Mouse (Mus musculus) heart, adult 9 months (tissue): ENCODE results near the gene Dop1a.

Experiments
- DNase-seq, 2 experiments: peaks; one replicate each; pipeline ENCODE4 v3.0.0; 2022; ENCODE audit warnings: low spot score in 2 of 2

Dop1a gene

DNA sequence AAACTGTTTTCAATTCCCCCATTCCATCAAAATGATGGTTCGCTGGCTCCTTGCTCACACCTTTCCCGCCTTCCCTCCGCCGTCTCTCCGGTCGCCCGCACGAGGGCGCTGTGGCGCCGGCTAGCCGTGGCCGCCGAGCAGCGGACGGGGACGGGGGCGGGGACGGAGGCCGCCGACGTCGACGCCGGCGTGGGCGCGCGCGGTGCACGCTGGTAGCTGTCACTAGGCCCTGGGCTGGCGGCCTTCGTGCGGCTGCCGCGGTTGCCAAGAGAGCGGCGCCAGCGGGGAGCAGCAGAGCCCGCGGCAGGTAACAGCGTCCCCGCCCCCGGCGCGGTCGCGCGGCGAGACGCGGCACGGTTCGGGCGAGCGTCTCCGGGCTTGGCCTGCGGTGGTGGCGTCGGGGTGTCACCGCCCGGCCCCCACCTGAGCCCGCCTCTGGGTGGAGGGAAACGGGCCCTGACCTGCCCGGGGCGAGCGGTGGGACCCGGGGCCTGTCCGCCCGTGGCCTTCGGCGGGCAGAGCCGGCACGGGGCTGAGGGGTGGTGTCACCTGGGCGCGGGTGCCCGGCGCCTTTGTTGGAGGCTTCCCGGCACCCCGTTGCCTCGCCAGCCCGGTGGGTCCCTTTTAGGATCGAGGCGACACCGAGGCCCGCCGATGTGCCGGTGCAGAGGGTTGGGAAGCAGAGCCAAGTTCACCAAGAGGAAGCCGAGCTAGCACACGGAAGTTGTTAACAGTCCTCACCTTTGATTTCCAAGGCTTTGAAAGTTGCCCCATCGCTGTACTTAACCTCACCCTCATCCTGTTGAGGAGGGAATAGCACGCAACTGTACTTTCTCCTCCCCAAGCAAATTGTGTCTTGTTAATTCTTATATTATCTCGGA lies at the start of gene Dop1a:
Dop1a (plus strand) TSS at position 165 of the 881 bp plus-strand sequence.
- DNase-seq: peak; percentile 84 to 88

DNA sequence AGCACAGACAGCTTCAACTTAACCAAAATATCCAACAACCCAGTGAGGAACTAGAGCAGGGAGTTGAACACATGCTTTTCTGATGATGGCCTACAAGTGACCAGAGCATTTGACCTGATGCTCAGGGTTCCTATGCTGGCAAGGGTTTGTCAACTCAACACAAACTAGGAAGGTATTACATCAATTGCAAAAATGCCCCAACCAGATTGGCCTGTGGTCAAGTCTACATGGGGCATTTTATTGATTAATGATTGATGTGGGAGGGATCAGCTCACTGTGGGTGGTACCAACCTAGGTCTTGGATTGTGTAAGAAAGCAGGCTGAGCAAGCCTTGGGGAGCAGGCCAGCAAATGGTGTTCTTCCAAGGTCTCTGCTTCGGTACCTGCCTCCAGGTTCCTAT lies 49.0 kb upstream of the Dop1a start:
- no peak for DNase-seq

DNA sequence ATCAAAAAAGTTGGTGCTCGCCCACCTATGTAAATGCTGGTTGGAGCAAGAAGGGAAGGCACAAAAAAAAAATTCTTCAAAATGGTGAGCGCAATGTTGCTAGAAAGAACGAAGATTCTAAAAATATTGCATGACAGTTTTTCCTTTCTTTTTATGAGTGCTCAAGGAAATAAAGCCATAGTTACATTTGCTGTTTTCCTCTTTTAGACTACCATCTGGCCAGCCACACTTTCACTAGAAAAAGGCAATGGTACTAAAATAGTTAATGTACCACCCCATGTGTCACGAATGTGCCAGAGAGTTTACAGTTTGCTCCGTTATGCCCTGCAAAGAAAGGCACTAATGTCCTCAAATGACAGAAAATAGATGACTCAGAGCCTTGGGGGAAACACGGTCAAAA lies 47.6 kb upstream of the Dop1a start:
- no peak for DNase-seq

DNA sequence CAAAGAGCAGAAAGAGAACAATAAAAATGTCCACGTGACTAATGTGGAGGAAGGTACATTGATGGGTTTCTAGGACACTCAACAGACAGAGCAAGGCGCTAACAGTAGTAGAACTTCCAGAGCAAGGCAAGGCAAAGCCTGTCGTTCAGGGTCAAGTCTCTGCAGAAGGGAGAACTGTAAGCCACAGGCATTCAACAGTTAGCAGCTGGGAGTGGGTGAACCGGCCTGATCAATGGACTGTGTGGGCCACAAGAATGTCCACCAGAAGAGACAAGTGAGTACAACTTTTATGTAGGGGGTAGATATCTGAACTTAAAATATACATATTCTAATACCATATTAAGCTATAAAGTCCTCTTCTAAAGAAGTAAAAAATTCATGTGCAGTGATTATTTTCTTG lies 43.6 kb upstream of the Dop1a start:
- no peak for DNase-seq

DNA sequence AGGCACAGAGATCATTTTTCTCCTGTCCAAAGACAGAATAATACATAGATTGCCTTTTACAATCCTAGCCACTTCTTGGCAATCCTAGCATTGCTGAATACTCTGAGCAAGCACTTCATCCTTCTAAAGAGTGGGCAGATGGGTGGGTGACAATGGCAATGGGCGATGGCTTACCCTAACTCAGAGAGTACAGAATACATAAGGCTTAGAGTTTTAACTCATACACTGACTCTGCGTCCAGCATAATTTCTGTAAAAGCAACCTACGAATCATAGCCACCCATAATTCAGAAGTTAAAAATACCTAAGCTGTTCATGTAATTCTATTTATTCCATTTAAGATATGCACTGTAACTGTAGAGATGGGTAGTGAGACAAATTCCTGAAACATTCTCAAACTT lies 31.4 kb upstream of the Dop1a start:
- DNase-seq: no peak

DNA sequence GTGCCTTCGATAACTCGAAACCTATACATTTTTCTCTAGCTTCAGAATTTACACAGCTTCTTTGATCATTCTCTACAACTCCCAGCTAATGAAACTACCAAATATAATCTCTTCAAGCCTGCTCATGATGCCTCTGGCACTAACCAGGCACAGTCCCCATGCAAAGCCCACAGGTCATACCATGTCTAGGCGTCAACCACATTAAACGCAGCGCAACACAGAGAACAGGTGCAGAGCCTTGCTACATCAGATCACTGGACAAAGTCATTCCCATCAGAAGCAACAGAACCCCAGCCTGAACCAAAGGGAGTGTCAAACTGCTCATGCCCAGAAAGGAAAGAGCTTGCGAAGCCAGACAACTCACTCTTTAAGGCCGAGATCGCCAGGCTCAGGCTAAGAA lies 30.3 kb upstream of the Dop1a start:
- DNase-seq: no peak

DNA sequence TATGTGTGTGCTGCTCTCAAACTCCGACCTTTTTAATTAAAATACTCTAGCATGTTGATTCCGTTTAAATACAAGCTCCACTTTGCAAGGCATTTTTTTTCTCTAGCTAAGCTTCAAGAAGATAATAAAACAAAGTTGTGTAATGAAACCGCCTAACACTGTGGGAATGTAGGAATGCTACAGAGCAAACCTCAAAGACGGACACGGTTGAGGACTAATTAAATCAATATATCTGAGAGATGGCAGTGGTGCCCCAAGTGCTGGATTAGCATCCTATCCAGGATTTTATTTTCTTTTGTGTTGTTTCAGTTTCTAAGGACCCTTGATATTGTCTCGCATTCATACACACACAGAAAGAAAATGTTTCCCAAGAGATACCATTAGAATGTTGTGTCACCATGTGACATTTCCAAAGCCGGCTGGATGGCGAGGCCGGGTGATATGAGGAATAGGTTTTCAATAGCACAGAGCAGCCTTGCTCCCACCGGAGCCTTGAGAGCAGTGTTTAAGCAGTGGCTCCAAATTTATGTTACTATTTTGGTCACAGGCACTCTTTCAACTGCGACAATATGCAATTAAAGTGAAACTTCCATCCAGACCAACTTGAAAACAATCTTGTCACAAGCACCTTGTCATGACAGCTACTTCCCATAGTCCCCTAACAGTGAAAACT lies 28.5 kb upstream of the Dop1a start:
- DNase-seq: no peak

DNA sequence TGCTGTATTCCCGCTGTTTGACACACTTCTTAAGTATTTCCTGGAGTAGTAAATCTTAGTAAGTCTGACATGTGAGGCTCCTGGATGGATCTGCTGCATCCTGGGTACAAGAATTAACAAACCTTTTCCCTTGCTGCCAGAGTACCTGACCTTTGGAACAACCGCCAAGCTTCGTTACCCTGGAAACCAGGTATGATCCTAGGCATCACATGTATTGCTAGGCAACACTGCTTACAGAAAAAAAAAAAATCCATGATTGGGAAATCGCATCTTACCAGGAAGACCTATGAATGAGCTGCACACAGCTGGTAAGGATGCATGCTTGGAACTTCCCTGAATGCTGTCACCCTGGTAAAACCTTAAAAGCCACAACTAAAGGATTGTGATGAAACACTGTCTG lies 24.7 kb upstream of the Dop1a start:
- no peak for DNase-seq

DNA sequence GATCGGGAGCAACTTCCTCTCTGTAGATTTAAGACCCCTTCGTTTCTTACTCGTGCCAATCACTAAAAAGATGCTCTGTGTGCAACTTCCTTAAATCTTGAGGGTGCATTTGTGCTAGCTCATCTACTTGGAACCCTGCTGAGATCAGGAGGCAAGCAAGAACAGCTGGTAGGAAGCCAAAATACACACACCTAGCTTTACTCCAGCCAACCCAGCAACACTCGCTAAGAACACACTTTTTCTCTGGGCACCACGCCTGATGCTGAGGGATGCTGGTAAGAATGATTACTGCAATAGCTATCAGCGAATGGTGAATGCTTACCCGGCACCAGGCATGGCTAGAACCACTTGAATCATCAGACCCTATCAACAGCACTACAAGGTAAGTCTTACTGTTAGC lies 20.1 kb upstream of the Dop1a start:
- DNase-seq: no peak

DNA sequence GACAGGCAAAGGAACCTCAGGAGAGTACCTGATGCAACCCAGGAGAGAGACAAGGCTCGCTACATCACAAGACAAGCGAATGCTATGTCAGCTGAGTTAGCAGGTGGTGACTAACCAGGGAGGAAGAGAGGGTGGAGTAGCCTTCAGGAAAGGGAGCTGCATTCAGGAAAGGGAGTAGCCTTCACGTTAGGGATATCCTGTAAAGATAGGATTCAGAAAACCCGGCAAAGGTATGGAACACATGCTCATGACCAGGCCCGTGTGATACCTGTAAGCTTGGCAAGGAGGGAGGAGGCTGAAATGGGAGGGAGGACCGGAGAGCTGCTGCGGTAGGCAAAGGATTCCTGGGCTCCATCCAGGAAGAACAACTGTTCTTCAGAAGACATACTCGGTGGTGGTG lies 19.5 kb upstream of the Dop1a start:
- peak in 1 of 2 experiments; percentile 52 for DNase-seq

DNA sequence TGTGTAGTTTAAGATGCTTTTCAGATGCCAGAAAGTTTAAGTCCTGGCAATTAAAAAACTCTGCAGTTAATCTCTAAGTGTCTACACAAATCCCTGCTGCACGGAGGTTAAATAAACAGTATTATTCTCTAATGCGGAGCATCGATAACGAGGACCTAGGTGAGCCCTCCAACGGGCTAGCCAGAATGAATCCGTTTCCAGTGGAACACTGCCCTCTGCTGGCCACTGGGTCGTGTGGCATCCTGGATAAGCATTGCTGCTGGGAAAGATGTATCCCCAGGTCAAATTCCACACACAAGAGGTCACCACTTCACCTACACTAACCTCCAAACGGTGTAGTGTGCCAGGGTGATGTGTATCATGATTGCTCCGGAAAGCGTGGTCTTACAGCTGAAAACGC lies 17.4 kb upstream of the Dop1a start:
- peak; percentile 27 to 51 for DNase-seq

DNA sequence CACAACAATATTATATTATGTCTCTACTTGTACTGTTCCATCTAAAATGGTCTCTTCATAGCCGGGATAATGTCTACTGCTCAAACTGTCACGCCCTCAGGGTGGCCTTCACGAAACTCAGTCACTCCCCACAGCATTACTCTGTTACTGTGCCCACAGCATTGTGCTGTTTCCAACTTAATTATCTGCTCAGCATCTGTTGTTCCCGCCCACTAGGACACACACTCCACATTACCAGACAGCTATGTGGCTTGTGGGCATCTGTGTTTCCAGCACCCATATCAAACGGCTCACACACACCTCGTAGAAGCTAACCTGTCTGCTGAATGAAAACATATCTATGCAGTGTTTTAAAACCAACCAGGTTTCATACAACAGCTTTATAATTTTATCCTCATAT lies 15.9 kb upstream of the Dop1a start:
- DNase-seq: no peak

DNA sequence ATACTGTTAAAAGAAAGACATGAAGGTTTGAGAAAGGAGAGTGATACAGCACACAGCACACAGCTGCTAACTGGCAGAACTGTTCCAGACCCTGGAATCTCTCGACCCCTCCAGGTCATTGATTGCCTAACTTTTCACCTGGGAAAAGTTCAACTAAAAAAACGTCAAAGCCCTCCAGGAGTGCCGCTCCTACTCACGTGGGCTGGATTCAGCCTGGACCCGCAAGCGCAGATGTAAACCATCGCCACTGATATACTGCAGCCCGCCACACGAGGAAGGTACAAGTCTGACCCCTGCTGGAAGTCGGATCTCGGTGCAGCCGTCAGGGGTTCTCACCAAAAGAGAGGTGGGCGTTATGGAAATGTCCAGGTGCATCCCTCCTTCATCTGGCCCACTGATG lies 15.3 kb upstream of the Dop1a start:
- no peak for DNase-seq

DNA sequence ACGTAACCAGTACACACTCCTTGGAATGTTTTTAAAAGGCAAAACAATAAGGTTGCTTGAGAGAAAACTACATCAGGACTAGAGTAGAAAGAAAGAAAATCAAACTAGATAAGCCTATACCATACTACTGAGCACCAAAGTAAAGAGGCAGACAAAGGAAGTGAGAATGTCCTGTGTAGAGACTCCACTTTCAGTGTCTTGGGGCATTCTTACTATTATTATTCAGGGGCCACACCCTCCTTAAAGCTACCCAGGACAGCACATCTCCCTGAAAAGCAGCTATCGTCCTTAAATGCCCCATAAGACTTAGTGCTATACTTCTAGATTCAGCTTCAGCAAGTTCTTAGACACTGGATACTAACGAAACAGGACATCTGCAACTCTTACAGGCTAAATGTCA lies 13.3 kb upstream of the Dop1a start:
- DNase-seq: no peak

DNA sequence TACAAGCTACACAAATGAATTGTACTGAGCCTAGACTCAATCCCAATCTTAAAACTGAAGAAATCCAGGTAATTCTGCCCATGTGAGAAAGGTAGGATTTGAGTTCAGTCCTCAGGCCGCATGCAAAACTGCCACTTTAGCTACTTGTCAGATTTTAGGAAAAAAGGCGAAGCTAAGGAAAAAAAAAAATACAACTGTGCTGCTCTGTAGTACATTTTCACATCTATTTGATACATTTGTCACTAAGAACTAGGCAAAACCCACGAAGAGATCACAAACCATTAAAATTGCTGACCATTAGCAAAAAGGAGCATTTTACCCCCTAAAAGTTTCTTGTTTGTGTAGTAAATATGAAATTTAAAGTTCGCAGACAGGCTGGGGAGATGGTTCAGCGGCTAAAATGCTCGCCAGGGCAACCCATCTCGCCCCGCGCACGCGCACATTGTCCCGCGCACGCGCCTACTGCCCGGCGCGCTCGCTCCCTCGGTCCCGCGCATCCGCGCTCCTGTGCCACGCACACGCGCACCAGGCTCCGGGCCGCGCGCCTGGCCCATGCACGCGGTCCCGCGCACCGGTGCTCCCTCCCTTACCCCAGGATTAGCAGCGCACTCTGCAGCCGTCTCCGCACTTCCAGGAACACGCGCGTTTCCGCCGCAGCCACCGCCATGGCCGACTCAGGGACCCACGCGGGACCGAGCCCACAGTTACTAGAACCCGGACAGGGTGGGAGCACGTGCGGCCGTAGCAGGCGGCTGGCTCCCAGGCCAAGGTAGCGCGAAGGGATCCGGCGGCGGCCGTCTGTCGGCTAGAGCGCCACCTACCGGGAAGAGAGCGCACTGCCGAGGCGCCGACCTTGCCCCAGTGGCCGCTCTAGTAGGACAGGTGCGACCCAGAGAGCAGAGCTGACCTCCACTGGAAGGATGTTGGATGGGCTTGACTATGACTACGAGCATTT lies 2.5 kb upstream of the Dop1a start, which contains the start of gene Ube2cbp:
Ube2cbp (minus strand) TSS at position 800 of the 955 bp plus-strand sequence.
- peak; percentile 88 to 91 for DNase-seq

DNA sequence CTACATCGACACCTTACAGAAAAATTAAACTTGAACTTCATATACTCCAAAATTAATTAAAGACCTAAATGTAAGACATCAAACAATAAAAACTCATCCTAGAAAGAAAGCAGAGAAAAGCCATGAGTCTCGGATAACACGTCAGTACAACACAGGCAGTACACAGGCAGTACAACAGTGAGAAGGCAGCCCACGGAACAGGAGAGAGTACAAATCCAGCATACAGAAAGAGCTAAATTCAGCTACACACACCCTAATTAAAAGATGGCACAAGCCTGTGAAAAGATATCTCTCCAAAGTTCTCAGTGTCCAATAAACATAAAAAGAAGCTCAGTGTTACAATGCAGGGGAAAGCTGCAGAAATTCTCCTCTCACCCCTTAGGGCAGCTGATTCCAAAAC lies 9.0 kb downstream of the Dop1a start:
- DNase-seq: no peak

DNA sequence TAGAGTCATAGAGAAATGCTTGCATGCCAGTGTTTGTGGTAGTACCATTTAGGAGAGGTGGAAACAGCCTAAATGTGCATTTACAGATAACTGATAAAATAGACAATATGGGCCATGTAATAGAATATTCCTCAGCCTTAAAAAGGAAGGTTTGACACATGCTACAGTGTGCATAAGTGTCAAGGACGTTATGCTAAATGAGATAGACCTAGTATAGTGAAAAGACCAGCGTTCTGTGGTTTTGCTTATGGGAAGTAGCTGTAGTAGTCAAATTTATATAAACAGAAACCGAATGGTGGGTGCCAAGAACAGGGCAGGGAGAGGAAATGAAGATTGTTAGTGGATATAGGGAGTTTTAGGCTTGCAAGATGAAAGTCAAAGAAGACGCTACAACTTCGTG lies 9.8 kb downstream of the Dop1a start:
- no peak for DNase-seq

DNA sequence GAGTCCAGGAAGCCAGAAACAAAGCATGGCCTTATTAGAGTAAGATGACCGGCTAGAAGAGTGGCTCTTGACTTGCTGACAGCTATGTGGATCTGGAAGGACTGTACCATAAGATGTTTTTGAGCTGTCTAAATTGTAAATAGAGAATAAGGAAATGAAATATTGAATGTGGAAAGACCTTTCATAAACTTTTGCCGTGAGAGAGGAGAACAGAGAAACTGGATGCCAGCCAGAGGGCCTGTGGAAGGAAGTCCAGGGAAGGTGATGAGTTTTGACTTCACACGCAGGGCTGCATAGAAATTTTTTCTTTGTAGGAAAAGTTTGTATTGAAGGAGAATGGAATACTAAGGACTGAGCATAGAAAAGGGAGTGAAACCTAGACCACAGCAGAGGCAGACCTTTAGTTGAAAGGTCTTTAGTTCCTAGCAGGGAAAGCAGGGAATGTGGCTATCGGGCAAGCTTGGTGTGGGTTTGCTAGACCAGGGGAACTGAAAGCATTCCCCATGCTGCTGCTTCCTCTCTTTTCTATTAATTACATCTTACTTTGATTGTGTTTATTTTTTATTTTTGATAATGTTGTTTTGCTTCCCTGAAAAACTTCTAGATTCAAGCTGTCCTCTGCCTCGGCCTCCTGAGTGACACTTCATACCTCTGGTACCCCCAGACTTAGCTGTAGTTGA lies 11.6 kb downstream of the Dop1a start:
- DNase-seq: no peak

DNA sequence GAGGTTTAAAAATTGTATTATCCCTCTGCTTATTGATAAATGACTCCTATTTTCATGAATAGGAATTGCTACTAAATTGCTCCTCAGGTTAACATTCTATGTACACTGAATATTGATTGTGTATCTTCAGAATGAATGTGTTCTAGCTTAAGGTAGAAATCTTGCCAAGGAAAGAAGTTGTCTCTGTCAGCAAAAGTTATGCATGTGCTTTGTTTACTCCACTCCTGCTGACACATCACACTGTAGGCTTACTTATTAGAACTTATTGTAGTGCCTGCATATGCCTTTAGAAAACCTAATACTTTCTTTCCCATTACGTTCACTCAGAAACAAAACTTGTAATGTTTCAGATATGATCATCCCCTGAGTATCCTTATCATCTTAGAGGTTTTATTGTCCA lies 15.3 kb downstream of the Dop1a start:
- DNase-seq: no peak

DNA sequence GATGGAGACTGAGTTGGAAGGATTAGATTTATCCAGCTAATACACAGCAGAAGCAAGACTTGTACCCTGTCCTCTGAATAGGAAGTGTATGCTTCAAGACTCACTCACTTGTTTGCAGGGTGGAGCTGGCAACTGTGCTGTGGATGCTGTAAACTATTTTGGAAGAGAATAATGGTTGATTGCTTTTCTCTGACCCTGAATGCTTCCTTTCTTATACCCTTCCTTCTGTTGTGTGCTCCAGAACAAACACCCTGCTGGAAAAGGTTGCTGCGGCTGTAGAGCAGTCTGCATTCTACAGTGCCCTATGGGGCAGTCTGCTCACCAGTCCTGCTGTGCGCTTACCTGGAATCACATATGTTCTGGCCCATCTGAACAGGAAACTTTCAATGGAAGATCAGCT lies 24.8 kb downstream of the Dop1a start:
- no peak for DNase-seq

DNA sequence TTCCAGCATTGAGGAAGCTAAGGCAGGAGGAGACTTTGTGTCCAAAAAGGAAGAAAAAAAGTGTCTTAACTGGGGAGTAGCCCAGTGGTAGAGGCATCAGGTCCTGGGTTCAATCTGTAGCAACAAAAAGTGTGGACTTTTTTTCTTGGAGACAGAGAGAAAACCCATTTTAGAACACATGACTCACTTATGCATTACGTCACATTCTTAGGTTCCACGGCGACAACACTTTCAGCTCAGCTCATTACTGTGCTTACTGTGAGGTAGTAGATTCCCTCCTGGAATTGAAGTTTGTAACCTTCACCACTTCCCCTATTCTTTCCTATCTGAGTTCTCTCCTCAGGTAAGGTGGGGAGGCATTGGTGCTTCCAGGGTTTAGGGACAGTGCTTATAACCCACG lies 29.3 kb downstream of the Dop1a start:
- no peak for DNase-seq

DNA sequence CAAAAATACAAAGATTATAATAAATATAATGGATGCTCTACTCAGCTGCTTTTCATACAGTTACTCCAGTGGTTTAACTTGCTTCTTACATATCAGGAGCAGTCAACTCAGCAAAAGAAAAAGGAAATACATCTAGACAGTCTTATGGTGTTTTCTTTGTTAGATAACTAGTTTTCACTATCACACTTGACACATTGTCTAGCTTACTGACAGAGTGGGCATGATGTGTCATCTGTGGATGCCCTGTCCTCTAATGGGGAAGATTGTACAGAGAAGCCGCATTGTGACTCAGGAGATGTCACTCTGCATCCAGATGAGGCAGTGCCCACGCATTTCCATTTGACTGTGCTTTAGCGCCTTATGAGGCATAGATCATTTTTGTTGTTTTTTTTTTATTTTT lies 32.1 kb downstream of the Dop1a start:
- no peak for DNase-seq
